Mouse (Mus musculus) stomach, embryonic 15.5 days (tissue): ENCODE measurements around the gene Slpi. TPM values are rescaled to one million over a fixed set of nuclear protein-coding genes. Genes with fewer than 3 reads are reported as not detected.
A peak's percentile ranks its signal among the peaks of the same experiment; 100 is the strongest.

ENCODE experiments used
- ATAC-seq: fragments of 200-750 bp; cut with Nextera tagmentation; 2 replicates; pipeline ENCODE4 v1.8.0; 2017; ENCODE audit warnings: low read depth, moderate number of reproducible peaks, moderate TSS enrichment; ENCODE audit not compliant: insufficient read depth, low FRiP score
- H3K27ac ChIP-seq: fragments of 300-500 bp; sonication (generic); 2 replicates; pipeline ENCODE4 v1.5.1; 2015; ENCODE audit warnings: mild to moderate bottlenecking, inconsistent platforms
- H3K27me3 ChIP-seq: fragments of 300-500 bp; sonication (generic); replicated peaks from 2 replicates; pipeline ENCODE4 v1.6.1; 2015; ENCODE audit warnings: inconsistent platforms
- H3K36me3 ChIP-seq: fragments of 300-500 bp; sonication (generic); 2 replicates; pipeline ENCODE4 v1.6.1; 2015; ENCODE audit warnings: inconsistent platforms
- H3K4me1 ChIP-seq: fragments of 300-500 bp; sonication (generic); 2 replicates; pipeline ENCODE4 v1.6.1; 2015; ENCODE audit warnings: inconsistent platforms
- H3K4me2 ChIP-seq: fragments of 300-500 bp; sonication (generic); 2 replicates; pipeline ENCODE4 v1.6.1; 2015; ENCODE audit warnings: mild to moderate bottlenecking, inconsistent platforms
- H3K4me3 ChIP-seq: fragments of 300-500 bp; sonication (generic); replicated peaks from 2 replicates; pipeline ENCODE4 v1.5.1; 2015; ENCODE audit warnings: inconsistent platforms
- H3K9ac ChIP-seq: fragments of 300-500 bp; sonication (generic); 2 replicates; pipeline ENCODE4 v1.6.1; 2015; ENCODE audit warnings: inconsistent platforms
- H3K9me3 ChIP-seq: fragments of 300-500 bp; sonication (generic); 2 replicates; pipeline ENCODE4 v1.6.1; 2016; ENCODE audit warnings: inconsistent platforms
- WGBS: fragments of 180-500 bp; shearing (Covaris S2); methylation state at CpG from one replicate; pipeline ENCODE4 v1.1.7; 2015; 5-methylcytosine and 5-hydroxymethylcytosine counted together
- polyA plus RNA-seq: library from polyadenylated mRNA; unstranded; fragments of >200 nt; fragmentation: Nextera tagmentation; extraction: Ambion mirVana; gene quantifications from 2 replicates; pipeline ENCODE4 v1.2.1, GENCODE M21; 2015

Gene Slpi
- polyA plus RNA-seq: 5.2 and 12.0 TPM in 2 replicates

DNA sequence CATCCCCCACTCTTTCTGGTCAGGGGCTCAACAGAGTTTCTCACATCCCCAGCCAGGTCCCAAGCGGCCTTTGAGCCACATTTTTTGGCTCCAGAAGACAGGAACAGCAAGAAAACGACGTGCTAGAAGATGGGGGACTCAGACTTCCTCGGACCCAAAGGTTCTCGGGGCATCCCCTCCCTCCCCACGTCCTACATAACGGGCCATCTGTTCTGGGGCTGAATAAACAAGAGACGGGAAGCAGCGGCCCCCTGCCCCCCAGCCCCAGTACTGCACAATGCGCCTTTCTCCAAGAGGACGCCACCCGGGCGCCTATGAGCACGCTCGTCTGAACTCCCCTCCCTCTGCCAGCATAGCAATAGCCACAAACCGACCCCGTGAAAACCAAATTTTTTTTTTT lies at the start of gene Slpi:
Slpi (minus strand) TSS at position 76 of the 400 bp plus-strand sequence.
- Histone ChIP-seq H3K27ac (no peak within 1 kb of the TSS), H3K4me1 (peaks cover 13% of the 10 kb centered on the region; the same call in 1 of the 2 replicates), H3K9ac (no peak within 1 kb of the TSS), H3K36me3 (no peaks in the 10 kb centered on the region), H3K4me2 (peak within 1 kb of the TSS; percentile 95), H3K4me3 (peak within 1 kb of the TSS; percentile 54), H3K9me3 (no peaks in the 10 kb centered on the region), H3K27me3 (0 out of 2 replicates have a peak, but pooled peaks cover 11% of the 10 kb centered on the region)
- no peak for ATAC-seq
- WGBS: 2% methylated on average over 17 of the region's 17 CpGs

DNA sequence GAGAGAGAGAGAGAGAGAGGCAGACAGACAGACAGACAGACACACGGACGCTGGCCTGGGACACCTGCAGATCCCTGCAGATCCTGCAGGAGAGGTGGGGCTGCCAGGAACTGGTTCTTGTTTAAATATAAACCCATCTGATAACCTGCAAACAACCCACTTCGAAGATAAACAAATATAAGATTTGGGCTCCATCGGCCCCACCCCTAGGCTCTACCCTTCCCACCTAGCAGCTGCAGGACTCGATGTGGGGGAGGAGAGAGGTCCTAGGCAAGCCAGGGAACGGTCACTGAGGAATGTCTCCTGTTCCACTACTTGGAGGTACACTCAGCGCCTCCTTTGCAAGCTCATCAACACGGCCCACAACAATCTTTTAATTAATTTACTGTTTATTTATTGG lies 49.4 kb upstream of the Slpi start:
- H3K4me1 ChIP-seq: peaks cover 58% of the 10 kb centered on the region

DNA sequence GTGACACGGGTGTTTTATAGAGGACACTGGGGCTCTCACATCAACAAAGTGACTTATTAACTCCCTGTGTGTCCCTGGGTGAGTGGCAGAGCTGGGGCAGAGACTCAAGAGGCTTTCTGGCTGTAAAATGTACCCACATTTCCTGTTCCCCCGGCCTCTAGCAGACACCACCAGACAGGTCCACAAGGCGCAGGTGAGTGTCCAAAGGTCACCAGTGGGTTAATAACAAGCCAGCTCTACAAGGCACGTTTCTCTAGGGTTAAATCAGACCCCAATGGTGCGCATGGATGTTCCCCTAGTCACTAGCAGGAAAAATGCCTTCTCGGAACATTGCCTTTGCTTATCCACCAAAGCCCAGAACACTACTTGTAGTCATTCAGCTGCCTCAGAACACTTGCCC lies 48.8 kb upstream of the Slpi start:
- no peak overlapping the region for H3K4me3 ChIP-seq
- H3K9ac ChIP-seq: no peak overlapping the region
- ATAC-seq: no peak
- H3K36me3 ChIP-seq: no peaks in the 10 kb centered on the region
- no peaks in the 10 kb centered on the region for H3K9me3 ChIP-seq
- H3K27ac ChIP-seq: peak overlapping the region; percentile 87
- peak overlapping the region; percentile 73 for H3K4me2 ChIP-seq
- peaks cover 60% of the 10 kb centered on the region for H3K4me1 ChIP-seq
- WGBS: 43% methylated on average over 6 of the region's 6 CpGs
- H3K27me3 ChIP-seq: no peaks in the 10 kb centered on the region

More for the DNA sequence above, 49.4 kb upstream of the Slpi start:
- peak; percentile 36 for ATAC-seq
- Histone ChIP-seq H3K4me3 (no peak overlapping the region), H3K9me3 (no peaks in the 10 kb centered on the region), H3K9ac (no peak overlapping the region), H3K27me3 (no peaks in the 10 kb centered on the region), H3K27ac (peak overlapping the region; percentile 87), H3K4me2 (peak overlapping the region; percentile 73), H3K36me3 (no peaks in the 10 kb centered on the region)
- WGBS: 33% methylated on average over 8 of the region's 8 CpGs

DNA sequence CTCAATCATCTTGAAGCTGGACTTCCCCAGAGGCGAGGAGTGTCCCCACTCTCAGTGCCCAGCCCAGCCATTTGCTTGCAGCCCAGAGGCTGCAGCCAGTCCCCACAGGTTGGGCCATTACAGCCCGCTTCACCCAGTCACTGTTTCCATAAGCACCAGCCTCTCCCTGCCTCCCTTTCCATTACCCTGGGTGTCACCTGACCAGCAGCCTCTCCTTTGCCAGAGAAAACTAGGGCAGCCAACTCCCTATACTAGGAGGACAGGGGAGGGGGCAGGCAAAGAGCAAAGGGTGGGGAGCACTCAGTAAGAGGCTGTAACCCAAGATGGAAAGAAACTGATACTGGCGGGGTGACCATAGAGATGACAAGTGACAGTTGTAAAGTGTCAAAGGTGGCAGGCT lies 48.1 kb upstream of the Slpi start:
- no peaks in the 10 kb centered on the region for H3K36me3 ChIP-seq
- H3K4me2 ChIP-seq: peak overlapping the region; percentile 73
- ATAC-seq: peak; percentile 57
- peak overlapping the region; percentile 87 for H3K27ac ChIP-seq
- H3K4me1 ChIP-seq: peaks cover 64% of the 10 kb centered on the region
- H3K9me3 ChIP-seq: no peaks in the 10 kb centered on the region
- H3K27me3 ChIP-seq: no peaks in the 10 kb centered on the region
- 44% methylated on average over 3 of the region's 3 CpGs for WGBS
- no peak overlapping the region for H3K9ac ChIP-seq
- H3K4me3 ChIP-seq: no peak overlapping the region

DNA sequence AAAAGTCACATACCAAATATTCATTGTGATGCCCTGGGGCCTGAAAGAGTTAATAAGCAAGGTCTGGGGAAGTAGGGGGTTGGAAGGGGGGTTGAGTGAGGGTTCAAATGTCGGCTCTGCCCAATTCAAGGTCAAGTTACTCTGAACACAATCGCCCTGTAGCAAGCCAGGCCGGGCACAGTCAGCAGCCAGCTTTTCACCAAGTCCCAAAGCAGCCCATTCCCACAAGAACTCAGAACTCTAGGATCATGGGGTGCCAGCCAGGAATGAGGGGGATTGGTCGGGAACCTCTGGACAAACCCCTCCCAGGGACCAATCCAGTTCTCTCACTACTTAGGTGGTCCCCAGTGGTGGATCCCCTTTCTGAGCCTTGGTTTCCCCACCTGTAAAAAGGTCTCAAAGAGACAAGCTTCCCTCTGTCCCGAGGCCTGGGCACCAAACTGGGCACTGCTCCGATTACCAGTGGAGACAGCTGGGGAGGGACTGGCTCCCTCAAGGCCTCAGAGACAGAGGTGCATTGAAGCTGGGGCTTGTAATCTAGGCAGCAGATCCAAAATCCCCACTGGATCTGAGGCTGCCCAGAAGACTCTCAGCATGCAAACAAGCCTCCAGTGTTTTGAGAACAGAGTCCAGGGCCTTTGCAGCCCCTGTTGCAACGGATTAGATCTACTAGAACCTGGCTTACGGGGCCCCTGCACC lies 47.5 kb upstream of the Slpi start:
- Histone ChIP-seq H3K36me3 (no peaks in the 10 kb centered on the region), H3K4me3 (no peak overlapping the region), H3K27ac (peak overlapping the region; percentile 87), H3K9me3 (no peaks in the 10 kb centered on the region), H3K27me3 (no peaks in the 10 kb centered on the region), H3K4me2 (peak overlapping the region; percentile 73), H3K4me1 (peaks cover 67% of the 10 kb centered on the region), H3K9ac (no peak overlapping the region)
- ATAC-seq: no peak
- WGBS: 22% methylated on average over 8 of the region's 8 CpGs

DNA sequence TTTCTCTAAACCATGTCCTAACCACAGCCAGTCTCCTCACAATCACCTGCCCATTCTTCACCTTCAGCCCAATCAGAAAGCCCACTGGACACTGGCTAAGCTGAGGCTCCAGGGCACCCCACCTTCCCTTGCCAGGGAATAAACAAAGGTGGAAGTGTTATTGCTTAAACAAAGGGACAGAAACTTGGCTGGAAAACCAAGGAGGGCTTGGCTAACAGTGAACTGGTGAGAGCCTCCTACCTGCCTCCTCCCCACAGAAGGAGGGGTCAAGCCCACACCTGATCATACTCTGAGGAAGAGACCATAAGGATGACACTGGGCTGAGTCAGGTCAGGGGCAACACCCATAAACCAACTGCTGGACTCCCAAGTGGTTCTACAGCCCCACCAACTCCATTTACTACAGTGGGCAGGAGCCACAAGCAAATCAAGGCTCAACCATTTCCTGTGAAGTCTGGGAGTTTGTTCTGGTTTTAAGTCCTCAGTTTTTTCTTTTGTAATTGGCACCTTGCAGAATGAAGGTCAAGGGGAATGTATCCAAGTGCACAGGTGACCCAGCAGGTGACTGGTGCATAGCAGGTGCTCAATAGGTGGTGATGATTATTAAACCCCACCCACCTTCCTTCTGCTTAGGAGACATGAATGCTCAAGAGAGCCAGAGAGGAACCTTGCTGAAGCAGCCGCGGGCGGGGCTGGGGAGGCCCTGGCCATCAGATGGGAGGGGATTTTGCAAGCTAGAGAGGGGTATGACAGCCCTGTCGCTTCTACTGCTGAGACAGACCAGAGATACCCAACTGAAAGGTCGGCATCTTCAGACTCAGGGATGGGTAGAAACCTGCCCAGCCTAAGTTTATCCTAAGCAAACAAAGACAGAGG lies 46.6 kb upstream of the Slpi start:
- Histone ChIP-seq H3K9ac (no peak overlapping the region), H3K4me1 (peaks cover 67% of the 10 kb centered on the region), H3K9me3 (no peaks in the 10 kb centered on the region), H3K4me3 (no peak overlapping the region), H3K27me3 (no peaks in the 10 kb centered on the region), H3K4me2 (no peak overlapping the region), H3K27ac (peak overlapping the region; percentile 87), H3K36me3 (no peaks in the 10 kb centered on the region)
- 37% methylated on average over 5 of the region's 5 CpGs for WGBS
- ATAC-seq: no peak

DNA sequence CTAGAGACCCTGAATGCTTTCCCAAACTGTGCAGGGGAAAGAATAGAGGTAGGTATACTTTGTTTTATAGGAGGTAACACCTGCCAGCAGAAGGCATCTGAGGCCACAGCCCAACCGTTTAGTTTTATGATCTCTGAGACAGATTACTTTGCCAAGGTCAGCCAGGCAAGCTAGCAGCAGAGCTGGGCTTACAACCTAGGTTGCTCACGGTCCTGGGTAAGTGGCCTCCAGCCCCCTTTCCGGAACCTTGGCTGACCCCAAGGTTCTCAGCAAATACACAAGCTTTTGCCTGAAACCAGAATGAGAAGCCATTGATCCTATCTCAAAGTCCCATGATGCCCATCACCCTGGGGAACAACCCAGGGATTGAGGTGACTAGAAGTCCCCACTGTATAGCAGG lies 45.8 kb upstream of the Slpi start:
- Histone ChIP-seq H3K4me3 (no peak overlapping the region), H3K4me1 (peaks cover 61% of the 10 kb centered on the region), H3K27ac (peak overlapping the region; percentile 87; the same call in 1 of the 2 replicates), H3K4me2 (peak overlapping the region; percentile 16; the same call in 1 of the 2 replicates), H3K36me3 (no peaks in the 10 kb centered on the region), H3K27me3 (no peaks in the 10 kb centered on the region), H3K9ac (no peak overlapping the region), H3K9me3 (no peaks in the 10 kb centered on the region)
- no peak for ATAC-seq
- WGBS: 59% methylated on average over 3 of the region's 3 CpGs

DNA sequence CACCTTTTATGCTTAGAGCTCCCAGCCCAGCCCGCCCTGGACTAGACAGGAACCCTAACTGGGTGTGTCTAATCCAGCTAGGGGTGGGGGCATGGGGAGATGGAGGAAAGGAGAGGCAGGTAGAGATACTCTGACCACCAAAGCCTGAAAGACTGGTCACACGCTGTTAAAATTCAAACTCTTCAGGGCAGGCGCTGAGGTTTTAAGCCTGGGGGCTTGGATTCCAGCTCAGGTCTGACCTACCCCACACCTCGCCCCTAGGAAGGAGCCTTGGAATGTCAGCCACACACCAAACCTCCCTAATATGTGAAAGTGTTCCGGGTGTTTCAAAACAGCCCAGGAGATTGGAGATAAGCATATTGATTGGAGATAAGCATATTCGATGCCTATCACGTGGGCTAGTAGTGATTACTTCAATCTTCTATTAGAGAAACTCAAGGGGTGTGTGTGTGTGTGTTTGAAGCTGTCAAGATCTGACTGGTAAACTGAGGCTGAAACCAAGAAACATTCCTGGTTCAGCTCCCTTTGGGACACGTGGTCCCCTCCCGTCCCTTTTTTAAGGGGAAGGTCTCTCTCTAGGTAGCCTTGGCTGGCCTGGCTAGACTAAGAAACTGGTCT lies 44.5 kb upstream of the Slpi start:
- Histone ChIP-seq H3K27ac (peak overlapping the region; percentile 89), H3K4me3 (no peak overlapping the region), H3K4me1 (peaks cover 48% of the 10 kb centered on the region), H3K36me3 (peaks cover 11% of the 10 kb centered on the region), H3K9me3 (no peaks in the 10 kb centered on the region), H3K9ac (no peak overlapping the region), H3K4me2 (peak overlapping the region; percentile 37), H3K27me3 (no peaks in the 10 kb centered on the region)
- whole genome bisulfite sequencing: 70% methylated on average over 9 of the region's 9 CpGs
- ATAC-seq: no peak

DNA sequence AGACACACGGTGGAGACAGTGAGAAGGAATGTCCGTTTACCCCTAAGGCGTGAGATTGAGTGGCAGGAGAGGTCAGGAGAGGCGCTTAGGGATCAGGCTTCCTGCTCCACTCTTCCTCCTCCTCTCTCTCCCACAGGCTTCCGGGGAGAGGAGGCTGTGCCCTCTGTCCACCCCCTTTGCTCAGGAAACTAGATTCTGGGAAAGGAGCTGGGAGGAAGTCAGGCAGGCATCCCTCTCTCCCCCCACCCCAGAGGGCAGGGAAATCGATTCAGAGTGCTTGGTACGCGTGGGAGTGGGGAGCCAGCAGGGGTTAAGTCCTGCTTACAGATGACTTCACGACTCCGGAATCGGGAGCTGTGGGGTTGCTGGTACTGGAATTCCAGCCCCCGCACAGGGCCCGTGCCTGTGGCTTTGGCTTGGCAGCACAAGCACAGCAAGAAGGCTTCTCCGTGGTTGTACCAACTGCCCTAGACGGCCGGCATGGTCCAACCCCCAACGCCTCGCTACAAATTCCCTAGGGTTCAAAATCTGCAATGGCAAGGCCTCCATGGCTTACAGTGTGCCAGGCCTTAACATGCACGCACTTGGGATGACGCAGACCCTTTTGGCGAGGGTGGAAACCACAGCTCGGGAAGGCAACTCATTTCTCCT lies 43.8 kb upstream of the Slpi start:
- no peak for ATAC-seq
- H3K36me3 ChIP-seq: peaks cover 15% of the 10 kb centered on the region
- peaks cover 46% of the 10 kb centered on the region for H3K4me1 ChIP-seq
- H3K27me3 ChIP-seq: no peaks in the 10 kb centered on the region
- 17% methylated on average over 22 of the region's 22 CpGs for WGBS
- H3K27ac ChIP-seq: peak overlapping the region; percentile 89
- no peak overlapping the region; the same call in 1 of the 2 replicates for H3K4me3 ChIP-seq
- peak overlapping the region; percentile 37 for H3K4me2 ChIP-seq
- H3K9me3 ChIP-seq: no peaks in the 10 kb centered on the region
- no peak overlapping the region for H3K9ac ChIP-seq

DNA sequence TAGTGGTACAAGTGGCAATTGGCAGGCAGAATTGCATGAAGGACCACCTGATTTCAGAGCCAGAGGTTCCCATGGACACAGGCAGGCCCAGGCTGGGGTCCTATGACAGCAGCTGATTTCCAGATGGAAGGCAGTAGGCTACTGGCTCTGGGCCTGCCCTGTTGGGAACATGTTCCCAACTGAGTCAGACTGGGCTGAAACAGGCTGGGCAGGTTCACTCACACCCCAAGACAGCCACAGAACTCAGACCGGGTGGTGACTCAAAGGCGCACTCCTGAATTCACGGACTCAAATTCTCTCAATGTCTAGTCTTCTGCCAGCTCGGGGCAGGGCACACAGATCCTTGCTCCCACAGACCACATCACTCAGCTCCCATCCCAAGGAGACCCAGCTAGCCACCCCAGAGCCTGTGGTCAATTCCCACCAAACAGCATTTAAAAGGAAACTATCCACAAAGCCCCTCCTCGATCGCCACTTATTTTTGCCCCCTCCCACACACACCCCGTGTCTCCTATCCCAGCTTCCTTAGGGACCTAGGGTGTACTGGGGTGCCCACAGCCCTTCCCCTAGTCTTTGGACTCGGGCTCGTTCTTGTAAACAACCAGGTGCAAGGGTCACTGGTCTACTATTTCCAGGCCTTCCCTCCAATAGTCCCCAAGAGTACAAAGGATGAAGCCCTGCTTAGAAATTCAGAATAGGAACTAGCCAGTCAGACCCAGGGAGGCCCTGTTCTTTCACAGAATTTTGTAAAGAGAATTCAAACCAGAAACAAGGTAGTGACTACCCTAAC lies 43.0 kb upstream of the Slpi start:
- peaks cover 46% of the 10 kb centered on the region for H3K4me1 ChIP-seq
- H3K27me3 ChIP-seq: no peaks in the 10 kb centered on the region
- no peak overlapping the region for H3K9ac ChIP-seq
- H3K4me2 ChIP-seq: peak overlapping the region; percentile 37
- WGBS: 47% methylated on average over 9 of the region's 9 CpGs
- peaks cover 20% of the 10 kb centered on the region for H3K36me3 ChIP-seq
- H3K4me3 ChIP-seq: no peak overlapping the region
- H3K27ac ChIP-seq: peak overlapping the region; percentile 89
- no peak for ATAC-seq
- H3K9me3 ChIP-seq: no peaks in the 10 kb centered on the region

DNA sequence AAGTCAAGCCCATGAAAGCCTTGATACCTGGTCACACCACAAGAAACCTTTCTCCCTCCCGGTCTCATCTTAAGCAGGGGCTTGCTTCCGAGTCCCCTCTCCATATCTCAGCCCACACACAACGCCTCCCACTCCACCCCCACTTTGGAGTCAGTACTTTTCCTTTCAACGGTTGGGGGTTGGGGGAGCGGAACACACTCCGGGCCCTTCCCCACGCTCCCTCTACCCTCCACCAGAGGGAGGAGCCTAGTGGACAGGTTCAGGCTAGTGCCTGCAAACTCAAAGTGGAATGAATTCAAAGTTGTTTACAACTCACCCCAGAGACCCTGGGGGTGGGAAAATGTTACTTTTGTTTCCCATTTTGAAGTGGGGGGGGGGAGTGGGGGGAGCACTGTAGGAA lies 41.8 kb upstream of the Slpi start:
- Histone ChIP-seq H3K4me1 (peaks cover 35% of the 10 kb centered on the region), H3K27me3 (no peaks in the 10 kb centered on the region), H3K9me3 (no peaks in the 10 kb centered on the region), H3K4me3 (no peak overlapping the region), H3K36me3 (peaks cover 20% of the 10 kb centered on the region), H3K4me2 (peak overlapping the region; percentile 13; the same call in 1 of the 2 replicates), H3K27ac (peak overlapping the region; percentile 89), H3K9ac (no peak overlapping the region)
- no peak; the same call in 1 of the 2 replicates for ATAC-seq
- WGBS: 13% methylated on average over 7 of the region's 7 CpGs
